Mouse (Mus musculus): ENCODE results near the gene Amfr. TPM values are rescaled to one million over a fixed set of nuclear protein-coding genes. Genes with fewer than 3 reads are reported as not detected.
"Not testable (repeated sequence)": the region's sequence is repeated elsewhere in the genome, so short reads cannot be mapped to it uniquely, and the experiment has no call there.

Gene Amfr
- 74.0 and 78.3 TPM in 2 replicates for polyA plus RNA-seq (2016; fragmentation: Nextera tagmentation; extraction: Ambion mirVana)

DNA sequence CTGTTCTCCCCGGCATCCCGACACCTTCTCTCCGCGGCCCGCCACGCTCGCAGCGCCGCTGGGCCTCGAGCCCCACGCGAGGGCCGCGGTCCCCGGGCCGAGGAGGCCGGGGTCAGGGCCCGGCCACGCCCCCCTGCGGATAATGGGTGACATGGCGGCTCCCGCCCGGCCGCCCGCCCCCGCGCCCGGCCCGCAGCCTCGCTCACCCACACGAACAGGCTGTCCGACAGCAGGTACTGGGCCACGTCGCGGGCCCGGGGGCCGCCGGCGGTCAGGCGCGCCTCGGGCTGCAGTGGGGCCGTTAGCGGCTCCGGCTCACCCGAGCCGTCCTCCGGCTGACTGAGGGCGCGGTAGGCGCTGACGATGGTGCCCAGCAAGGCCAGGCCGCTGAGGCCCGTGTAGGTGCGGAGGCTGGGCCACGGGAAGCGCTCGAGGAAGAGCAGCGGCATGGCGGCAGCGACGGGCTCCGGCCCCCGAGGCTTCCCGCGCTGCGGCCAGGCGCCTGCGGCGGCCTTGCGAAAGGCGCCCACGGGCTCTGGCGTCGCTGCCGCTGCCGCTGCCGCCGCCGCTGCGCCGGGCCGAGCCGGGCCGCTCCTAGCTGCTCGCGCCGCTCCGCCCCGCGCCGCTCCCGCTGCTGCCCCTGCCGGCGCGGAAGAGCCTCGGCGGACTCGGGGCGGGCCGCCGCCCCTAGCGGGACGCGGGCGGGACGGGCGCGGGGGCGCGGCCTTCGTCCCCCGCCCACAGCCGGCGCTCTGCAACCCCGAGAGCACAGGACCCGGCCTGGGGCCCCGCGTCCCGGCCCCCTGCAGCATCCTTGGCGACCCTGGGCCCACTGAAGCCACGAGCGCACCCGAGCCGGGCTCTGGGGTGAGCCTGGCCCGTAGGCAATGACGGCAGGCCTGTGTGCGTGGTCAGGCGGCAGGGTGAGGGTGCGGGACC is at the start of gene Amfr:
Amfr (minus strand) TSS at position 830 of the 939 bp plus-strand sequence.
- H3K4me3 ChIP-seq, result peak within 1 kb of the TSS; percentile 97
- peaks cover 29% of the 10 kb centered on the region for H3K4me1 ChIP-seq
- H3K9ac ChIP-seq, result peak within 1 kb of the TSS; percentile 99
- H3K36me3 ChIP-seq, result no peaks in the 10 kb centered on the region
- peak within 1 kb of the TSS; percentile 84 for H3K4me2 ChIP-seq (replicated peaks)
- H3K9me3 ChIP-seq, result no peaks in the 10 kb centered on the region
- ATAC-seq (ENCODE audit: low FRiP score, low read depth), result peak; percentile 92
- H3K27ac ChIP-seq, result peak within 1 kb of the TSS; percentile 91
- under 1% methylated on average over 110 of the region's 130 CpGs for WGBS
- no peaks in the 10 kb centered on the region for H3K27me3 ChIP-seq (replicated peaks)

DNA sequence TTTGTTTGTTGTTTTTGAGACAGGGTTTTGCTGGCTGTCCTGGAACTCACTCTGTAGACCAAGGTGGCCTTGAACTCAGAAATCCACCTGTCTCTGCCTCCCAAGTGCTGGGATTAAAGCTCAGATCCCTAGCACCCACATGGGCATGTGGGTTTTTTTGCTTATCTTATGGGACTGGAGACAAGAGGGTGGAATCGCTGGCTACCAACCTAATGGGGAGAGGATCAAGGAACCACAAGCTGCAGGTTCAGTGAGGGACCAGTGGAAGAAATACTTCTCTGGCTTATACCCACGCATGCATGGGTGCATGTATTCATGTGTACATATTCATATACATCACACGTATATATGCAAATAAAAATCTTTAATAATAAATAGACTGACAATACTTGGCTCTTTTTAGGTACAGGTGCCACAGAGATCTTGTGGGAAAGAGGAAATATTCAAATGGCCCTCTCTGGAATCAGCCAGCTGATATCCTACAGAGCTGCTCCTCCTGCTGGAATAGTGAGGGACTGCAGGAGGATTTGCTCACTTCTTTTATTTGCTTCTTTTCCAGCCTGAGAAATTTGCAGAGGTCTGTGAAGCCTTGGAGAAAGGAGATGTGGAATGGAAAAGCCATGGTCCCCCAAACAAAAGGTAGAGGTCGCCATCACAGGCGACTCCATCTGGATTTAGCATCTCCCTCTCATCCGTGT is 44.7 kb upstream of the Amfr start:
- H3K9me3 ChIP-seq, result no peaks in the 10 kb centered on the region
- peaks cover 48% of the 10 kb centered on the region for H3K36me3 ChIP-seq
- no peaks in the 10 kb centered on the region for H3K27me3 ChIP-seq (replicated peaks)
- no peak overlapping the region for H3K4me3 ChIP-seq
- H3K27ac ChIP-seq, result no peak overlapping the region
- 63% methylated on average over 6 of the region's 6 CpGs for whole genome bisulfite sequencing
- H3K9ac ChIP-seq, result no peak overlapping the region
- ATAC-seq (ENCODE audit: low FRiP score, low read depth), result no peak
- H3K4me2 ChIP-seq (replicated peaks), result no peak overlapping the region
- H3K4me1 ChIP-seq, result no peaks in the 10 kb centered on the region

DNA sequence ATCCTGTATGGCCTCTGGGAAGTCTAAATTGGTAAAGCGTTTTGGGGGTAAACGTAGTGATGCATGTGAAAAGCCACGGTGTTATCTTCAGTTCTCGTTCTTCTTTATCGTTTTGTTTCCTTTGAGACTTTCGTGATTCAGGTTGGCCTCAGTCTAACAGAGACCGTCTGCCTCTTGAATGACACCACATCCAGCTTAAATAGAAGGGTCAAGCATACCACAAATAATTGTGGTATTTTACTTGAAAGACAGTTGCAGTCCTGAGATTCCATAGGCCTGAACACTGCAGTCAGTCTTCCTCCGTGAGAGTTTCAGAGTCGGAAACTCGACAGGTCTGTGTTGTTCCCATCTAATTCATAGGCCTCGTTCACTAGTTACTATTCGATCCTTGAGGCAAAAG is 40.1 kb upstream of the Amfr start:
- Histone ChIP-seq H3K9ac (no peak overlapping the region), H3K4me1 (no peaks in the 10 kb centered on the region), H3K27me3 (replicated peaks) (no peaks in the 10 kb centered on the region), H3K27ac (no peak overlapping the region), H3K4me2 (replicated peaks) (no peak overlapping the region), H3K9me3 (no peaks in the 10 kb centered on the region), H3K4me3 (no peak overlapping the region), H3K36me3 (peaks cover 36% of the 10 kb centered on the region)
- WGBS, result 90% methylated on average over 12 of the region's 12 CpGs
- no peak for ATAC-seq (ENCODE audit: low FRiP score, low read depth)

DNA sequence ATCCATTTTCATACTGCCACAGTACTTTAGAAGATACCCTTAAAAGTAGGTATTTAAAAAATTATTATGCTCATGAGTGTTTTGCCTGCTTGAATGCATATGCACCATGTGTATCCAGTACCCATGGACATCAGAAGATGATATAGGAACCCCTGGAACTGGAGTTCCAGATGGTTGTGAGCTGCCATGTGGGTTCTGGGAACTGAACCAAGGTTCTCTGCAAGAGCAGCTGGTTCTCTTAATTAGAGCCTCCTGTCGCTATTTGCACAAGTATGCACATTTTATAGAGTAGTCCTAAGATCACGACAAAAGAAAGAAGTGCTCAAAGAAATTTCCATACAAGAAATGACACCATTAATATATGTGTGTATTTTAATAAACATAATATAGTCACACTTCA is 35.2 kb upstream of the Amfr start:
- Histone ChIP-seq H3K27ac (no peak overlapping the region), H3K4me1 (no peaks in the 10 kb centered on the region), H3K9me3 (no peaks in the 10 kb centered on the region), H3K4me2 (replicated peaks) (no peak overlapping the region), H3K36me3 (peaks cover 14% of the 10 kb centered on the region; the same call in 1 of the 2 replicates), H3K4me3 (no peak overlapping the region), H3K9ac (no peak overlapping the region), H3K27me3 (replicated peaks) (no peaks in the 10 kb centered on the region)
- 97% methylated on average over 2 of the region's 2 CpGs for WGBS
- no peak for ATAC-seq (ENCODE audit: low FRiP score, low read depth)

DNA sequence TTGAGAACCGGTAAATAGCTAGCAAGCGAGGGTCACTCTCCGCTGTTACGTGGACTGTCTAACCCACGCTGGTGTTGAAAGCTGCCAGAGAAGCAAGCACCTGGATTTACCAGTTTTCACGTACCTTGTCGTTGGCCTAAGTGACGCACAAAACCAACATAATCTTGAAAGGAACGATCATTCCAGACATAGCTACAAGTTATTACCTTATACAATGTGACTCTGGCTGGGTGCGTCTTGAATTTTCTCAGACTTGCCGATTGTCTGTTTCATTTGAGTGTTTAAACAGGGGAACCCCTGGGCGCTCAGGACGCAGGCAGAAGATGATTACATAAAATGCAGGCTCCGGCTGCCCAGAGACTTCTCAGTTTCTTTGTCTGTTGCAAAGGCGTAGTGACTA is 25.2 kb upstream of the Amfr start:
- no peaks in the 10 kb centered on the region for H3K36me3 ChIP-seq
- 10% methylated on average over 15 of the region's 15 CpGs for WGBS

DNA sequence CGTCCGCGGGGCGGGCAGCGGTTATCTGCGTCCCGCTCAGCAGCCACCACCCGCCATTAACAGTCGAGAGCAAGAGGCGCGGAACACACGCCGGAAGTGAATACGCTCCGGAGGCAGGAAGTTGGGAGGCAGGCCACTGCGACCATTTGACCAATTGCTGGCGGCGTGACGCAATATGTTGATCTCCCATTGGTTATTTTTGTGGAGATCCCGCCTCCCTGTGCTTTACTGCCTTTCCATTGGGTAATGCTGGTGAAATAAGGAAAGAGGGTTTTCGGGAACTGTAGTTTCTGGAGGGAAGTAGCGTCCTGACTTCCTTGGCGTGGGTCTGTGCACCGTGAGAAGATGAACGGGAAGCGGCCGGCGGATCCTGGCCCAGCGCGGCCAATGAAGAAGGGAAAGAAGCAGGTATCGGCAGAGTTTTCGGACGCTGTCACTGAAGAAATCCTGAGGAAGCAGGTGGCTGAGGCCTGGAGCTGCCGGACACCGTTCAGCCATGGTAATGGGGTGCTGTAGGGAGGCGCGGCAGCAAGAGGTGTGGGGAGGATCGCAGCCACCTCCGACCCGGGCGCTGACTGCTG is 24.4 kb upstream of the Amfr start, which contains the start of the genes Nudt21 and Ogfod1:
Nudt21 (minus strand) TSS at position 88 of the 581 bp plus-strand sequence.
Ogfod1 (plus strand) TSS at position 255 of the 581 bp plus-strand sequence.
- Histone ChIP-seq H3K27ac (no peak within 1 kb of the TSS), H3K27me3 (replicated peaks) (no peaks in the 10 kb centered on the region), H3K36me3 (no peaks in the 10 kb centered on the region), H3K9ac (peak within 1 kb of the TSS; percentile 63), H3K4me2 (replicated peaks) (peak within 1 kb of the TSS; percentile 77), H3K4me3 (peak within 1 kb of the TSS; percentile 72), H3K4me1 (peaks cover 22% of the 10 kb centered on the region), H3K9me3 (no peaks in the 10 kb centered on the region)
- WGBS, result under 1% methylated on average over 41 of the region's 41 CpGs
- ATAC-seq (ENCODE audit: low FRiP score, low read depth), result peak; percentile 99

More for the DNA sequence above, 25.2 kb upstream of the Amfr start:
- no peak for ATAC-seq (ENCODE audit: low FRiP score, low read depth)
- H3K4me1 ChIP-seq, result peaks cover 22% of the 10 kb centered on the region
- H3K27ac ChIP-seq, result no peak overlapping the region
- peak overlapping the region; percentile 72 for H3K4me3 ChIP-seq
- H3K27me3 ChIP-seq (replicated peaks), result no peaks in the 10 kb centered on the region
- peak overlapping the region; percentile 55 for H3K9ac ChIP-seq
- peak overlapping the region; percentile 77 for H3K4me2 ChIP-seq (replicated peaks)
- H3K9me3 ChIP-seq, result no peaks in the 10 kb centered on the region

DNA sequence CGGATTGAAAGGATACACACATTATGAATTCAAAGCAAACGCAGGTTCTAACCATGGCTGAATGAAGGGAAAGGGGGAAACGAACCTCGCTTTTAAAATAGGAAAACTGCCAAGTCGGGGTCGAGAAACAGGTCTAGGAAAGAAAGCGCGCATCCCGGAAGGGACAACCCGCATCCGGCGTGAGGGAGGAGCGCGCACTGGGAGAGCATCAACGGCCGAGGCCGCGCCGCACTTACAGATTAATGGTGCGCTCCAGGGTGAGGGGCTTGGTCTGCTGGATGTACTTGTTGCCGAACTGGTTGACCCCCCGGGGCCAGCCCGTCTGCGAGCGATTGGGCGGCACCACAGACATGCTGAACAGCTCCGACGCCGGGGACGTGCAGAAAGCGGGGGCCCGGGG is 23.9 kb upstream of the Amfr start:
- 0% methylated on average over 26 of the region's 32 CpGs for WGBS
- H3K27me3 ChIP-seq (replicated peaks), result not testable (repeated sequence)
- ATAC-seq (ENCODE audit: low FRiP score, low read depth), result peak; percentile 93

DNA sequence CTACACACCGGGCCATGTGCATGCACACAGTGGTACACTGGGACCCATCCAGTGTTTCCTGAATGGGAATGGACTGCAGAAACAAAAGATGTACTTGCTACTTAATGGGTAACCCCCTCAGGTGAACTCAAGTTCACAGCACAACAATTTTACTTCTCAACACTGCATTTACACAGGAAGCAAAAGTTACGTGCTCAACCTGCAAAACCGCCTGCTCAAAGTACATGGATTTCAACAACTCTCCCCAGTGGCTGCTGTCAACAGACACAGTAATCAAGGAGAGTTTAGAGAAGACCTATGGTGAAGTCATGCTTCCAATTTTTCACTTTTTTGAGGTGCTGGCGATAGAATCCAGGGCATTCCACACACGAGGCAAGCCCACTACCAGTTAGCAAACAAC is 22.6 kb upstream of the Amfr start:
- Histone ChIP-seq H3K27me3 (replicated peaks) (no peaks in the 10 kb centered on the region), H3K9ac (no peak overlapping the region), H3K4me3 (0 out of 2 replicates have a peak overlapping the region, but pooled peaks have one; percentile 7), H3K27ac (no peak overlapping the region), H3K36me3 (peaks cover 9% of the 10 kb centered on the region), H3K4me2 (replicated peaks) (peak overlapping the region; percentile 70), H3K9me3 (no peaks in the 10 kb centered on the region), H3K4me1 (peaks cover 22% of the 10 kb centered on the region)
- ATAC-seq (ENCODE audit: low FRiP score, low read depth), result no peak
- 72% methylated on average over 5 of the region's 5 CpGs for WGBS

More for the DNA sequence above, 23.9 kb upstream of the Amfr start:
- Histone ChIP-seq H3K4me2 (replicated peaks) (peak overlapping the region; percentile 70), H3K4me3 (peak overlapping the region; percentile 72), H3K9ac (peak overlapping the region; percentile 63), H3K4me1 (peaks cover 22% of the 10 kb centered on the region)
- H3K27ac ChIP-seq, H3K36me3 ChIP-seq, H3K9me3 ChIP-seq: not testable (repeated sequence)

DNA sequence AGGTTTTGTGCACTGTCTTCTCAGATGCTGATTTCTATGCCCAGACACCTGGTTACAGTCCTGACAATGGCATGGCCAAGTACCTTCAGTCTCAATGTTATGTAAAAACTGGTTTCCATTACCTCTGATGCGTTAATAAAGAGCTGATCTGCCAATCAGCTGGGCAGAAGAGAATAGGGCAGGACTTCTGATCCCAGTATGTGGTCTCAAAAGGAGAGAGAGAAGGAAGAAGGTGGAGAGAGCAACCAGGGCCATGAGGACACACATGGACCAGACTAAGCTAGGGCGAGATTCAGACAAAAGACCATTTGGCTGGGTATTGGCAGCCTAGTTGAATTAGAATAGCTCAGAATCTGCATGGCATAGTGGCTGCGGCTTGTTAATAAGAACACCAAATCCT is 21.0 kb upstream of the Amfr start:
- no peaks in the 10 kb centered on the region for H3K9me3 ChIP-seq
- H3K4me3 ChIP-seq, result no peak overlapping the region
- WGBS, result 72% methylated on average over 3 of the region's 3 CpGs
- ATAC-seq (ENCODE audit: low FRiP score, low read depth), result no peak
- no peak overlapping the region for H3K27ac ChIP-seq
- H3K4me1 ChIP-seq, result peaks cover 22% of the 10 kb centered on the region
- no peaks in the 10 kb centered on the region for H3K27me3 ChIP-seq (replicated peaks)
- peaks cover 25% of the 10 kb centered on the region for H3K36me3 ChIP-seq
- H3K4me2 ChIP-seq (replicated peaks), result no peak overlapping the region
- no peak overlapping the region for H3K9ac ChIP-seq

DNA sequence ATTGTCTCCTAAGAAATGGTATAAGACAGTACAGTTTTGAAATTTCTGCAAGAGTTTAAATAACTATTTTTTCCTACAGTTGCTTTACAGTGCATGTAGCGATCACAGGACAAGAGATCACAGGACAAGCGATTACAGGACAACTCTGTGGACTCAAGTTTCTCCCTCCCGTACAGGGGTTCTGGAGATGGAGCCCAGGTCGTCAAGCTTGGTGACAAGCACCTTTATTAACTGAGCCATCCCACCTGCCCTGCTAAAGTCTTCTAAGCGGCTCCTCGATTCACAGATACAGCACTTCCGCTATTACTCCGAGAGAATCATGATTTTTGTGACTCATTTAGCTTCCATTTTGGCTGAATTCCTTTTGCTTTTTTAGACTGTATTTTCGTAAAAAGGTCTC is 17.1 kb upstream of the Amfr start:
- peaks cover 62% of the 10 kb centered on the region for H3K36me3 ChIP-seq
- H3K9ac ChIP-seq, result no peak overlapping the region

DNA sequence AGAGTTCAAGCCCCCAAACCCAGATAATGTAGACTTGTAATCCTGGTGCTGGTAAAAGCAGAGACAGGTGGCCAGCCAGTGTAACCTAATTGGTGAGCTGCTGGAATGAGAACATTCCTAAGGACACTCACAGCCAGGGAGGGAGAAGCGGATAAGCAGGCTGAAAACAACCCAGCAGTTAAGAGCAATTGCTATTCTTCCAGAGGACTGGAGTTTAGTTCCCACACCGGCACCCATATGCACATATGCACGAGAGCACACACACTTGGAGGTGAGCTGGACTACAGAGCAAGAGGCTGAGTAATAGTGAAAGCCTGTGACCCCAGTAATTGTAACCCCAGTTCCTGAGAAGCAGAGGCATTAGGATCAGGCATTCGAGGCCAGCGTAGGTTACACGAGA is 11.3 kb upstream of the Amfr start:
- WGBS, result 95% methylated on average over 6 of the region's 6 CpGs
- Histone ChIP-seq H3K4me1 (no peaks in the 10 kb centered on the region), H3K27me3 (replicated peaks) (no peaks in the 10 kb centered on the region), H3K9ac (no peak overlapping the region), H3K4me2 (replicated peaks) (no peak overlapping the region), H3K27ac (no peak overlapping the region), H3K9me3 (no peaks in the 10 kb centered on the region), H3K4me3 (no peak overlapping the region), H3K36me3 (peaks cover 81% of the 10 kb centered on the region)
- ATAC-seq (ENCODE audit: low FRiP score, low read depth), result no peak

More for the DNA sequence above, 17.1 kb upstream of the Amfr start:
- H3K27ac ChIP-seq, result no peak overlapping the region
- no peak overlapping the region for H3K4me3 ChIP-seq
- no peak for ATAC-seq (ENCODE audit: low FRiP score, low read depth)
- H3K9me3 ChIP-seq, result no peaks in the 10 kb centered on the region
- H3K4me2 ChIP-seq (replicated peaks), result no peak overlapping the region
- no peaks in the 10 kb centered on the region for H3K27me3 ChIP-seq (replicated peaks)
- H3K4me1 ChIP-seq, result 0 out of 2 replicates have a peak, but pooled peaks cover 5% of the 10 kb centered on the region
- WGBS, result 95% methylated on average over 9 of the region's 9 CpGs

Data from neural tube, embryonic 12.5 days (tissue).